Mouse (Mus musculus): ENCODE results near the gene Thoc6. TPM values are rescaled to one million over a fixed set of nuclear protein-coding genes. Genes with fewer than 3 reads are reported as not detected.
A peak's percentile ranks its signal among the peaks of the same experiment; 100 is the strongest.

The Thoc6 gene
- total and polyA plus RNA-seq, 3 experiments, result 9.6 to 15.3 (median 9.7) TPM

- Histone ChIP-seq H3K4me1 (ENCODE audit: control insufficient read depth, insufficient read depth, low read length) (no peaks in the 10 kb centered on the region), H3K27me3 (ENCODE audit: control insufficient read depth, insufficient read depth, low read length) (peaks cover 5% of the 10 kb centered on the region), H3K4me3 (no peak overlapping the region), H3K9ac (ENCODE audit: low read depth, low read length) (no peak overlapping the region), H3K79me2 (replicated peaks; ENCODE audit: control insufficient read depth, insufficient read depth, low read length) (no peaks in the 10 kb centered on the region), H3K27ac (no peak overlapping the region), H3K36me3 (ENCODE audit: control insufficient read depth, insufficient read depth, low read length) (no peaks in the 10 kb centered on the region)
- intact Hi-C loops (cut with DNase I), result no loop called here
- no peak for DNase-seq
- 42% methylated on average over 10 of the region's 10 CpGs for WGBS
- TF ChIP-seq POLR2A (IDR thresholded peaks at IDR 0.05; ENCODE audit: insufficient read depth, low read depth, low read length) (no peak), CTCF (IDR thresholded peaks at IDR 0.05) (no peak), EP300 (IDR thresholded peaks at IDR 0.05; ENCODE audit: insufficient read depth, low read depth, low read length) (no peak)
Measured at GRCm38 (mm10) chr17:23645894-23646293, 27.8 kb downstream of the Thoc6 start.

- peak within 1 kb of the TSS; percentile 23 for H3K9ac ChIP-seq (ENCODE audit: low read depth, low read length)
- DNase-seq, result no peak
- H3K4me3 ChIP-seq, result peak within 1 kb of the TSS; percentile 38
- WGBS, result 1% methylated on average over 58 of the region's 58 CpGs
- H3K4me1 ChIP-seq (ENCODE audit: control insufficient read depth, insufficient read depth, low read length), result no peaks in the 10 kb centered on the region
- no peaks in the 10 kb centered on the region for H3K36me3 ChIP-seq (ENCODE audit: control insufficient read depth, insufficient read depth, low read length)
- H3K79me2 ChIP-seq (replicated peaks; ENCODE audit: control insufficient read depth, insufficient read depth, low read length), result no peaks in the 10 kb centered on the region
- no peak for TF ChIP-seq EP300 (IDR thresholded peaks at IDR 0.05; ENCODE audit: insufficient read depth, low read depth, low read length)
- TF ChIP-seq CTCF (IDR thresholded peaks at IDR 0.05), result no peak
- no peak for TF ChIP-seq POLR2A (IDR thresholded peaks at IDR 0.05; ENCODE audit: insufficient read depth, low read depth, low read length)
- H3K27ac ChIP-seq, result no peak within 1 kb of the TSS
- intact Hi-C loops (cut with DNase I), result no loop called here
- H3K27me3 ChIP-seq (ENCODE audit: control insufficient read depth, insufficient read depth, low read length), result peaks cover 5% of the 10 kb centered on the region
Measured at GRCm38 (mm10) chr17:23644613-23645495, 28.8 kb downstream of the Thoc6 start, which contains the start of gene Mmp25. Mmp25 (minus strand) TSS chr17:23645277.

- intact Hi-C loops (cut with DNase I), result loop anchor here (2.0 kb wide), 1 partner anchor 72 kb away; no protein-coding TSS in a partner anchor
- no peaks in the 10 kb centered on the region for H3K4me1 ChIP-seq (ENCODE audit: control insufficient read depth, insufficient read depth, low read length)
- no peaks in the 10 kb centered on the region for H3K79me2 ChIP-seq (replicated peaks; ENCODE audit: control insufficient read depth, insufficient read depth, low read length)
- no peak for DNase-seq
- H3K9ac ChIP-seq (ENCODE audit: low read depth, low read length), result no peak overlapping the region
- TF ChIP-seq POLR2A (IDR thresholded peaks at IDR 0.05; ENCODE audit: insufficient read depth, low read depth, low read length) (no peak), CTCF (IDR thresholded peaks at IDR 0.05) (no peak), EP300 (IDR thresholded peaks at IDR 0.05; ENCODE audit: insufficient read depth, low read depth, low read length) (no peak)
- no peak overlapping the region for H3K4me3 ChIP-seq
- 70% methylated on average over 8 of the region's 8 CpGs for WGBS
- H3K27me3 ChIP-seq (ENCODE audit: control insufficient read depth, insufficient read depth, low read length), result no peaks in the 10 kb centered on the region
- no peaks in the 10 kb centered on the region for H3K36me3 ChIP-seq (ENCODE audit: control insufficient read depth, insufficient read depth, low read length)
- no peak overlapping the region for H3K27ac ChIP-seq
Measured at GRCm38 (mm10) chr17:23631241-23631640, 42.4 kb downstream of the Thoc6 start.

- Histone ChIP-seq H3K9ac (ENCODE audit: low read depth, low read length) (no peak overlapping the region), H3K4me1 (ENCODE audit: control insufficient read depth, insufficient read depth, low read length) (no peaks in the 10 kb centered on the region), H3K4me3 (no peak overlapping the region), H3K79me2 (replicated peaks; ENCODE audit: control insufficient read depth, insufficient read depth, low read length) (no peaks in the 10 kb centered on the region), H3K36me3 (ENCODE audit: control insufficient read depth, insufficient read depth, low read length) (no peaks in the 10 kb centered on the region), H3K27me3 (ENCODE audit: control insufficient read depth, insufficient read depth, low read length) (no peaks in the 10 kb centered on the region), H3K27ac (no peak overlapping the region)
- WGBS, result 14% methylated on average over 22 of the region's 22 CpGs
- no peak for TF ChIP-seq POLR2A (IDR thresholded peaks at IDR 0.05; ENCODE audit: insufficient read depth, low read depth, low read length)
- TF ChIP-seq CTCF (IDR thresholded peaks at IDR 0.05), result peak; percentile 93
- no peak for TF ChIP-seq EP300 (IDR thresholded peaks at IDR 0.05; ENCODE audit: insufficient read depth, low read depth, low read length)
- intact Hi-C loops (cut with DNase I), result loop anchor here (1.0 to 2.0 kb wide), 2 partner anchors 60 to 72 kb away; no protein-coding TSS in a partner anchor
- peak; percentile 74 to 86 for DNase-seq
Measured at GRCm38 (mm10) chr17:23630195-23631020, 43.3 kb downstream of the Thoc6 start.

- Histone ChIP-seq H3K4me3 (no peak overlapping the region), H3K4me1 (ENCODE audit: control insufficient read depth, insufficient read depth, low read length) (no peaks in the 10 kb centered on the region), H3K79me2 (replicated peaks; ENCODE audit: control insufficient read depth, insufficient read depth, low read length) (no peaks in the 10 kb centered on the region), H3K36me3 (ENCODE audit: control insufficient read depth, insufficient read depth, low read length) (no peaks in the 10 kb centered on the region), H3K27ac (no peak overlapping the region), H3K27me3 (ENCODE audit: control insufficient read depth, insufficient read depth, low read length) (no peaks in the 10 kb centered on the region), H3K9ac (ENCODE audit: low read depth, low read length) (no peak overlapping the region)
- 36% methylated on average over 7 of the region's 7 CpGs for WGBS
- intact Hi-C loops (cut with DNase I), result no loop called here
- no peak for TF ChIP-seq EP300 (IDR thresholded peaks at IDR 0.05; ENCODE audit: insufficient read depth, low read depth, low read length)
- no peak for TF ChIP-seq CTCF (IDR thresholded peaks at IDR 0.05)
- no peak for TF ChIP-seq POLR2A (IDR thresholded peaks at IDR 0.05; ENCODE audit: insufficient read depth, low read depth, low read length)
- DNase-seq, result no peak
Measured at GRCm38 (mm10) chr17:23627813-23628212, 45.9 kb downstream of the Thoc6 start.

Data from heart, adult 2 months (tissue).